Mouse (Mus musculus): ENCODE measurements at regions not wholly inside any gene's neighbourhood (a gene's known extent, or its start where the extent isn't known, plus 50 kb on each side); places are given as distances from the start of the nearest gene placed in this dataset.

- ATAC-seq (ENCODE audit: extremely low read depth, insufficient number of reproducible peaks, low FRiP score, poor library complexity, severe bottlenecking): no peak
These were observed 110.2 kb upstream of the Spred1 start for GRCm38 (mm10) chr2:117010942-117011341.

GRCm38 (mm10) chr2:117017921-117018651 is 103.1 kb upstream of the Spred1 start:
- no peak for ATAC-seq (ENCODE audit: extremely low read depth, insufficient number of reproducible peaks, low FRiP score, poor library complexity, severe bottlenecking)

GRCm38 (mm10) chr2:117018917-117019538 is 102.1 kb upstream of the Spred1 start:
- ATAC-seq (ENCODE audit: extremely low read depth, insufficient number of reproducible peaks, low FRiP score, poor library complexity, severe bottlenecking): no peak

- no peak for ATAC-seq (ENCODE audit: extremely low read depth, insufficient number of reproducible peaks, low FRiP score, poor library complexity, severe bottlenecking)
These were observed 101.6 kb upstream of the Spred1 start for GRCm38 (mm10) chr2:117019552-117019951.

GRCm38 (mm10) chr2:117021787-117022186 is 99.4 kb upstream of the Spred1 start:
- no peak for ATAC-seq (ENCODE audit: extremely low read depth, insufficient number of reproducible peaks, low FRiP score, poor library complexity, severe bottlenecking)

- ATAC-seq (ENCODE audit: extremely low read depth, insufficient number of reproducible peaks, low FRiP score, poor library complexity, severe bottlenecking): no peak
These were observed 97.7 kb upstream of the Spred1 start for GRCm38 (mm10) chr2:117023436-117023835.

GRCm38 (mm10) chr2:117027071-117027470 is 94.1 kb upstream of the Spred1 start:
- no peak for ATAC-seq (ENCODE audit: extremely low read depth, insufficient number of reproducible peaks, low FRiP score, poor library complexity, severe bottlenecking)

- no peak for ATAC-seq (ENCODE audit: extremely low read depth, insufficient number of reproducible peaks, low FRiP score, poor library complexity, severe bottlenecking)
These were observed 92.4 kb upstream of the Spred1 start for GRCm38 (mm10) chr2:117028771-117029170.

- ATAC-seq (ENCODE audit: extremely low read depth, insufficient number of reproducible peaks, low FRiP score, poor library complexity, severe bottlenecking): no peak
These were observed 84.8 kb upstream of the Spred1 start for GRCm38 (mm10) chr2:117036197-117036872.

GRCm38 (mm10) chr2:117040211-117040610 is 81.0 kb upstream of the Spred1 start:
- ATAC-seq (ENCODE audit: extremely low read depth, insufficient number of reproducible peaks, low FRiP score, poor library complexity, severe bottlenecking): no peak

- ATAC-seq (ENCODE audit: extremely low read depth, insufficient number of reproducible peaks, low FRiP score, poor library complexity, severe bottlenecking): no peak
These were observed 77.3 kb upstream of the Spred1 start for GRCm38 (mm10) chr2:117043831-117044230.

GRCm38 (mm10) chr2:117048290-117048730 is 72.9 kb upstream of the Spred1 start:
- ATAC-seq (ENCODE audit: extremely low read depth, insufficient number of reproducible peaks, low FRiP score, poor library complexity, severe bottlenecking): no peak

GRCm38 (mm10) chr2:117050061-117050460 is 71.1 kb upstream of the Spred1 start:
- no peak for ATAC-seq (ENCODE audit: extremely low read depth, insufficient number of reproducible peaks, low FRiP score, poor library complexity, severe bottlenecking)

GRCm38 (mm10) chr2:117064126-117064525 is 57.0 kb upstream of the Spred1 start:
- no peak for ATAC-seq (ENCODE audit: extremely low read depth, insufficient number of reproducible peaks, low FRiP score, poor library complexity, severe bottlenecking)

GRCm38 (mm10) chr2:117070348-117070747 is 50.8 kb upstream of the Spred1 start:
- no peak for ATAC-seq (ENCODE audit: extremely low read depth, insufficient number of reproducible peaks, low FRiP score, poor library complexity, severe bottlenecking)

- no peak for ATAC-seq (ENCODE audit: extremely low read depth, insufficient number of reproducible peaks, low FRiP score, poor library complexity, severe bottlenecking)
These were observed 50.1 kb upstream of the Spred1 start for GRCm38 (mm10) chr2:117071098-117071497.

Data from neutrophil, adult 5-6 weeks (primary cell).